Mouse (Mus musculus): ENCODE measurements around the gene Tmem135.

The Tmem135 gene

GRCm38 (mm10) chr7:89404081-89404733, at the start of gene Tmem135, which contains the start of gene Fzd4:
Tmem135 (minus strand) TSS chr7:89404222.
Fzd4 (plus strand) TSS chr7:89404355.
- CTCF ChIA-PET, result no interaction called here

GRCm38 (mm10) chr7:89450312-89450711, 46.3 kb upstream of the Tmem135 start:
- CTCF ChIA-PET, result no interaction called here

- CTCF ChIA-PET, result no interaction called here
These were observed 41.1 kb upstream of the Tmem135 start for GRCm38 (mm10) chr7:89445137-89445536.

GRCm38 (mm10) chr7:89442242-89442641, 38.2 kb upstream of the Tmem135 start:
- CTCF ChIA-PET, result no interaction called here

GRCm38 (mm10) chr7:89441291-89441690, 37.3 kb upstream of the Tmem135 start:
- CTCF ChIA-PET, result no interaction called here

GRCm38 (mm10) chr7:89437589-89437988, 33.6 kb upstream of the Tmem135 start:
- CTCF ChIA-PET, result interaction anchor here (0.6 kb wide), 1 partner anchor 37 kb away, joined by 3 read pairs; no protein-coding TSS in a partner anchor

- CTCF ChIA-PET, result no interaction called here
These were observed 32.4 kb upstream of the Tmem135 start for GRCm38 (mm10) chr7:89436404-89436803.

GRCm38 (mm10) chr7:89433893-89434616, 30.0 kb upstream of the Tmem135 start:
- CTCF ChIA-PET, result no interaction called here

- CTCF ChIA-PET, result no interaction called here
These were observed 29.3 kb upstream of the Tmem135 start for GRCm38 (mm10) chr7:89433193-89433892.

- CTCF ChIA-PET, result no interaction called here
These were observed 27.2 kb upstream of the Tmem135 start for GRCm38 (mm10) chr7:89431185-89431584.

- CTCF ChIA-PET, result no interaction called here
These were observed 25.3 kb upstream of the Tmem135 start for GRCm38 (mm10) chr7:89429326-89429725.

GRCm38 (mm10) chr7:89428804-89429203, 24.8 kb upstream of the Tmem135 start:
- CTCF ChIA-PET, result no interaction called here

GRCm38 (mm10) chr7:89427101-89427500, 23.1 kb upstream of the Tmem135 start:
- CTCF ChIA-PET, result no interaction called here

GRCm38 (mm10) chr7:89425803-89426725, 22.0 kb upstream of the Tmem135 start:
- CTCF ChIA-PET, result no interaction called here

- CTCF ChIA-PET, result no interaction called here
These were observed 20.6 kb upstream of the Tmem135 start for GRCm38 (mm10) chr7:89424659-89425058.

GRCm38 (mm10) chr7:89423688-89424255, 19.8 kb upstream of the Tmem135 start:
- CTCF ChIA-PET, result no interaction called here

GRCm38 (mm10) chr7:89423194-89423593, 19.2 kb upstream of the Tmem135 start:
- CTCF ChIA-PET, result no interaction called here

- CTCF ChIA-PET, result no interaction called here
These were observed 18.6 kb upstream of the Tmem135 start for GRCm38 (mm10) chr7:89422650-89423049.

GRCm38 (mm10) chr7:89421294-89421693, 17.3 kb upstream of the Tmem135 start:
- CTCF ChIA-PET, result no interaction called here

GRCm38 (mm10) chr7:89418917-89419679, 15.1 kb upstream of the Tmem135 start:
- CTCF ChIA-PET, result interaction anchor here (1.0 kb wide), 1 partner anchor 249 kb away, joined by 7 read pairs; no protein-coding TSS in a partner anchor

All from spleen, embryonic (tissue).